ENCODE assay signal across 9 mouse cellular contexts in genomic region chr14:117681321-117681921, GRCm38 (mm10).
DNase-seq lines count a peak whose midpoint lies in the region; ATAC-seq and TF ChIP-seq lines count a peak whose summit lies in the region.
"Had no signal": no experiment of that assay in that cellular context is flagged by ENCODE, and none has a peak within 500 bp of the region (broad histone marks: within the 10 kb centered on the region; RNA-seq: fewer than 3 reads in every experiment).

No protein-coding gene starts in this region.

- H3K27me3 ChIP-seq in lung, embryonic 16.5 days (ENCODE audit: control insufficient read depth, insufficient read depth, low read depth, low read length): no peaks in the 10 kb centered on the region
- no peaks in the 10 kb centered on the region for H3K27me3 ChIP-seq in neural tube, embryonic 14.5 days (ENCODE audit: control insufficient read depth, insufficient read depth, low read length)

- no peak overlapping the region for H3K4me3 ChIP-seq in lung, embryonic 16.5 days (ENCODE audit: low read length)
- no peak overlapping the region for H3K4me3 ChIP-seq in lung, adult 2 months (replicated peaks; ENCODE audit: extremely low read depth, low read depth, low read length)
- no peak overlapping the region for H3K4me3 ChIP-seq in neural tube, embryonic 14.5 days (ENCODE audit: low read depth, low read length)

- H3K4me2 ChIP-seq in lung, embryonic 16.5 days (ENCODE audit: low read depth, low read length): no peak overlapping the region
- H3K4me2 ChIP-seq in neural tube, embryonic 14.5 days (ENCODE audit: low read depth, low read length): no peak overlapping the region

- no peak overlapping the region for H3K27ac ChIP-seq in lung, embryonic 16.5 days (ENCODE audit: low read length)
- no peak overlapping the region for H3K27ac ChIP-seq in neural tube, embryonic 14.5 days (ENCODE audit: low read depth, low read length)

- H3K36me3 ChIP-seq in lung, embryonic 16.5 days (ENCODE audit: control insufficient read depth, insufficient read depth, low read length): no peaks in the 10 kb centered on the region
- no peaks in the 10 kb centered on the region for H3K36me3 ChIP-seq in neural tube, embryonic 14.5 days (ENCODE audit: control insufficient read depth, insufficient read depth, low read length)

- peak; percentile 46 for DNase-seq in adrenal gland, adult 2 months
- DNase-seq in adrenal gland, postnatal 4 days (ENCODE audit: low spot score in 2 of 2): no peak
- no peak for DNase-seq in lung, adult 2 months
- DNase-seq in heart, postnatal 10 days: peak; percentile 32 to 45
- no peak for DNase-seq in urinary bladder, postnatal 36 days (ENCODE audit: low spot score in 2 of 2)
- no peak for DNase-seq in left cerebral cortex, postnatal 36 days (ENCODE audit: low spot score in 2 of 2)
- DNase-seq: kidney, adult 9 months had no signal

- no peak for TF ChIP-seq POLR2A in lung, adult 2 months (IDR thresholded peaks at IDR 0.05; ENCODE audit: borderline replicate concordance, extremely low read depth, low read depth, low read length)

- ATAC-seq in lung, embryonic 16.5 days (ENCODE audit: low read depth): peak; percentile 65
- ATAC-seq in neural tube, embryonic 14.5 days (ENCODE audit: low read depth): peak; percentile 79; the same call in 1 of the 2 replicates

- no peaks in the 10 kb centered on the region for H3K9me3 ChIP-seq in lung, embryonic 16.5 days (ENCODE audit: control insufficient read depth, low read length)
- H3K9me3 ChIP-seq in neural tube, embryonic 14.5 days (ENCODE audit: control insufficient read depth, low read length): no peaks in the 10 kb centered on the region

- intact Hi-C loops in heart, postnatal 10 days (cut with DNase I): loop anchor here (5.0 kb wide), 1 partner anchor 201 kb away; no protein-coding TSS in a partner anchor
- intact Hi-C loops in left cerebral cortex, postnatal 36 days (cut with DNase I): no loop called here

- H3K9ac ChIP-seq in lung, embryonic 16.5 days (ENCODE audit: low read length): no peak overlapping the region
- H3K9ac ChIP-seq in neural tube, embryonic 14.5 days (replicated peaks; ENCODE audit: low read depth, low read length): no peak overlapping the region

- 19% methylated on average over 5 of the region's 5 CpGs for WGBS in lung, embryonic 16.5 days
- 29% methylated on average over 5 of the region's 5 CpGs for WGBS in lung, adult 2 months
- WGBS in neural tube, embryonic 14.5 days: 28% methylated on average over 5 of the region's 5 CpGs

- H3K4me1 ChIP-seq in lung, embryonic 16.5 days (replicated peaks; ENCODE audit: control insufficient read depth, insufficient read depth, low read length): peaks cover 3% of the 10 kb centered on the region; the same call in 1 of the 2 replicates
- H3K4me1 ChIP-seq in lung, adult 2 months (ENCODE audit: control insufficient read depth, insufficient read depth, low read length): no peaks in the 10 kb centered on the region
- H3K4me1 ChIP-seq in neural tube, embryonic 14.5 days (ENCODE audit: control insufficient read depth, insufficient read depth, low read length): no peaks in the 10 kb centered on the region; the same call in 1 of the 2 replicates

- TF ChIP-seq CTCF in lung, adult 2 months (IDR thresholded peaks at IDR 0.05; ENCODE audit: insufficient read depth, low read length): no peak

Comparison
In these comparisons a context has a peak if more than half of its experiments do, and no peak if none do; other contexts are left out.
1. DNase-seq: peak in adrenal gland, adult 2 months (single experiment) and heart, postnatal 10 days (2 of 2); none in adrenal gland, postnatal 4 days (0 of 2), lung, adult 2 months (single experiment), urinary bladder, postnatal 36 days (0 of 2) and left cerebral cortex, postnatal 36 days (0 of 2).